Mouse (Mus musculus) olfactory bulb, adult 2 months (tissue): ENCODE measurements around the gene Myh7. TPM values are rescaled to one million over a fixed set of nuclear protein-coding genes. Genes with fewer than 3 reads are reported as not detected.
"Not testable (repeated sequence)": the region's sequence is repeated elsewhere in the genome, so short reads cannot be mapped to it uniquely, and the experiment has no call there.

Experiments used
- H3K27ac ChIP-seq: fragments of 200-500 bp; 2 replicates; pipeline ENCODE4 v1.5.1; 2012; ENCODE audit warnings: low read depth, low read length; ENCODE audit not compliant: insufficient read depth
- H3K4me1 ChIP-seq: fragments of 200-500 bp; 2 replicates; pipeline ENCODE4 v1.6.1; 2012; ENCODE audit warnings: low read length; ENCODE audit not compliant: control insufficient read depth, insufficient read depth
- H3K4me3 ChIP-seq: fragments of 200-500 bp; 2 replicates; pipeline ENCODE4 v1.5.1; 2012; ENCODE audit warnings: mild to moderate bottlenecking, low read depth, low read length, moderate library complexity; ENCODE audit not compliant: insufficient read depth
- CTCF ChIP-seq: fragments of 200-500 bp; IDR thresholded peaks from 2 replicates; pipeline ENCODE4 v1.5.1; 2012; ENCODE audit warnings: low read depth, mild to moderate bottlenecking, low read length, moderate library complexity; ENCODE audit not compliant: insufficient read depth
- POLR2A ChIP-seq: fragments of 200-500 bp; IDR thresholded peaks from 2 replicates; pipeline ENCODE4 v1.6.1; 2012; ENCODE audit warnings: mild to moderate bottlenecking, low read depth, low read length, moderate library complexity; ENCODE audit not compliant: insufficient read depth
- WGBS: fragments of 180-500 bp; shearing (Covaris S2); methylation state at CpG from one replicate; pipeline ENCODE4 v1.1.7; 2018; 5-methylcytosine and 5-hydroxymethylcytosine counted together
- polyA plus RNA-seq: library from polyadenylated mRNA; stranded (reverse); fragments of >200 nt; gene quantifications from 2 replicates; pipeline ENCODE4 v1.2.4, GENCODE M21; 2012; ENCODE audit warnings: low replicate concordance; ENCODE audit not compliant: missing spikeins, insufficient read depth, insufficient read length

The Myh7 gene
- polyA plus RNA-seq, 1 experiment: not detected

GRCm38 (mm10) chr14:54954474-54954873 is 40.0 kb downstream of the Myh7 start:
- 89% methylated on average over 3 of the region's 3 CpGs for WGBS
- Histone ChIP-seq H3K4me3 (no peak overlapping the region), H3K27ac (no peak overlapping the region), H3K4me1 (no peaks in the 10 kb centered on the region)
- TF ChIP-seq POLR2A (no peak), CTCF (no peak)

- Histone ChIP-seq H3K27ac (no peak overlapping the region), H3K4me1 (no peaks in the 10 kb centered on the region), H3K4me3 (no peak overlapping the region)
- 94% methylated on average over 8 of the region's 8 CpGs for WGBS
- TF ChIP-seq POLR2A: no peak
- no peak for TF ChIP-seq CTCF
Measured at GRCm38 (mm10) chr14:54953664-54954206, 40.7 kb downstream of the Myh7 start.

- H3K27ac ChIP-seq: no peak overlapping the region
- no peak for TF ChIP-seq POLR2A
- no peak for TF ChIP-seq CTCF
- WGBS: 90% methylated on average over 6 of the region's 6 CpGs
- no peak overlapping the region for H3K4me3 ChIP-seq
- H3K4me1 ChIP-seq: no peaks in the 10 kb centered on the region
Measured at GRCm38 (mm10) chr14:54951587-54951986, 42.8 kb downstream of the Myh7 start.

- no peak for TF ChIP-seq CTCF
- TF ChIP-seq POLR2A: no peak
- H3K4me1 ChIP-seq: no peaks in the 10 kb centered on the region
- no peak overlapping the region for H3K27ac ChIP-seq
- H3K4me3 ChIP-seq: no peak overlapping the region
- 74% methylated on average over 12 of the region's 12 CpGs for WGBS
Measured at GRCm38 (mm10) chr14:54950493-54950892, 43.9 kb downstream of the Myh7 start.

GRCm38 (mm10) chr14:54948781-54949180 is 45.6 kb downstream of the Myh7 start:
- 95% methylated on average over 9 of the region's 9 CpGs for WGBS

GRCm38 (mm10) chr14:54947008-54947407 is 47.4 kb downstream of the Myh7 start:
- H3K4me1 ChIP-seq, H3K27ac ChIP-seq, H3K4me3 ChIP-seq: not testable (repeated sequence)
- 91% methylated on average over 11 of the region's 11 CpGs for WGBS

More at GRCm38 (mm10) chr14:54948781-54949180, 45.6 kb downstream of the Myh7 start:
- H3K27ac ChIP-seq: no peak overlapping the region
- no peaks in the 10 kb centered on the region for H3K4me1 ChIP-seq
- no peak overlapping the region for H3K4me3 ChIP-seq
- TF ChIP-seq CTCF (no peak), POLR2A (no peak)

GRCm38 (mm10) chr14:54945975-54946704 is 48.3 kb downstream of the Myh7 start:
- TF ChIP-seq POLR2A (no peak), CTCF (no peak)
- H3K4me1 ChIP-seq: no peaks in the 10 kb centered on the region
- 80% methylated on average over 19 of the region's 19 CpGs for WGBS
- H3K27ac ChIP-seq: no peak overlapping the region
- no peak overlapping the region for H3K4me3 ChIP-seq

- WGBS: 70% methylated on average over 2 of the region's 2 CpGs
- Histone ChIP-seq H3K27ac (no peak overlapping the region), H3K4me1 (no peaks in the 10 kb centered on the region), H3K4me3 (no peak overlapping the region)
- no peak for TF ChIP-seq POLR2A
- TF ChIP-seq CTCF: no peak
Measured at GRCm38 (mm10) chr14:54944939-54945338, 49.5 kb downstream of the Myh7 start.

- TF ChIP-seq CTCF (no peak), POLR2A (no peak)
- Histone ChIP-seq H3K4me3 (no peak overlapping the region), H3K27ac (no peak overlapping the region), H3K4me1 (peaks cover 2% of the 10 kb centered on the region; the same call in 1 of the 2 replicates)
- 96% methylated on average over 7 of the region's 7 CpGs for WGBS
Measured at GRCm38 (mm10) chr14:54943971-54944370, 50.5 kb downstream of the Myh7 start.

GRCm38 (mm10) chr14:54942479-54942878 is 51.9 kb downstream of the Myh7 start:
- no peak for TF ChIP-seq CTCF
- TF ChIP-seq POLR2A: no peak

More at GRCm38 (mm10) chr14:54942479-54942878, 51.9 kb downstream of the Myh7 start:
- Histone ChIP-seq H3K27ac (no peak overlapping the region), H3K4me3 (no peak overlapping the region), H3K4me1 (peaks cover 9% of the 10 kb centered on the region)
- 94% methylated on average over 8 of the region's 8 CpGs for WGBS
